Mouse (Mus musculus): ENCODE results near the gene Clec2g.
"Not testable (repeated sequence)": the region's sequence is repeated elsewhere in the genome, so short reads cannot be mapped to it uniquely, and the experiment has no call there.

DNA sequence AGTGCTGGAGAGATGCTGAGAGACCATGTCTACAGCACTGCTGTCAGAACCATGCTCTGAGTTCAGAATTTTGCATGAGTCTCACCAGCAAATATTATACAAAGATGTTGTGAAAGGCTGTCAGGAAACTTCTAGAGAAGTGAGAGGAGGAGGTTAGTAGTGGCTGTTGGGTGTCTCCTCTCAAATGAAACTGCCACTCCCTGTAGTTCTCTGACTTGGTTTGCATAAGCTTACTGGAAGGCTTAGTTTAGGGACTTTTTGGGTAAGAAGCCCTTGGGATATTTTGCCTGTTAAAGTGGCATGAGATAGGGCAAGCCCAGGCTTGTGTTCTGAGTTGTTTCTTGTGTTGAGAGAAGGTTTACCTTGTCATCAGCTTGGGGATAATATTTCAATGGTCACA, 40.7 kb downstream of the Clec2g start:
- TF ChIP-seq EP300, CTCF (IDR thresholded peaks at IDR 0.05; ENCODE audit: low read depth): not testable (repeated sequence)
